Mouse (Mus musculus) fibroblast of lung, adult 2 months (primary cell): ENCODE measurements at regions not wholly inside any gene's neighbourhood (a gene's known extent, or its start where the extent isn't known, plus 50 kb on each side); places are given as distances from the start of the nearest gene placed in this dataset.

Experiments
- DNase-seq: peaks from one replicate; pipeline ENCODE4 v3.0.0-alpha.2; 2011; ENCODE audit warnings: low read depth

DNA sequence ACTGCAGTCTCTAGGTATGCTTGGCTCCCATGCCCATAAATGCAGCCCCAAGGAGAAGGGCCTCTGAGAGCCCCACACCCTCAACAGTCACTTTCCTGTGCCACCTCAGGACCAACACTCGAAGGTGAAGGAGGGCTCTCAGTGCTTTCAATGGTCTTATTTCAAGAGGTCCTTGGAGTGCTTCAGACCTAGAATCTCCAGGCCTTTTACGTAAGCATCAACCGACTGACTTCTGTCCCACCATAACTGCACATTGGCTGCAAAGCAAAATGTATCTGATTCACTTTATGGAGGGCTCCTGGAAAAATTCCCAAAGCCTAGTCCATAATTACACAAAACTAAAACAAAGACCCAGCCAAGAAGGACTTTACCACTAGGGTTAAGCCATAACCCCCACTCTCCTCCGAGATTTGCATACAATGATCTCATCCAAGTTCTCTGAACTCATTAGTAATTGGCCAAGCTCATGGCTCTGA, 605.4 kb upstream of the Nr5a2 start:
- no peak for DNase-seq

- DNase-seq: no peak
Measured at GRCm38 (mm10) chr1:137561686-137562085, 601.4 kb upstream of the Nr5a2 start.

GRCm38 (mm10) chr1:137560389-137561268, 600.4 kb upstream of the Nr5a2 start:
- DNase-seq: peak; percentile 65

GRCm38 (mm10) chr1:137549659-137550058, 589.4 kb upstream of the Nr5a2 start:
- DNase-seq: no peak

- no peak for DNase-seq
Measured at GRCm38 (mm10) chr1:137545666-137546065, 585.4 kb upstream of the Nr5a2 start.

- no peak for DNase-seq
Measured at GRCm38 (mm10) chr1:137543828-137544227, 583.6 kb upstream of the Nr5a2 start.

- no peak for DNase-seq
Measured at GRCm38 (mm10) chr1:137541453-137541852, 581.2 kb upstream of the Nr5a2 start.

DNA sequence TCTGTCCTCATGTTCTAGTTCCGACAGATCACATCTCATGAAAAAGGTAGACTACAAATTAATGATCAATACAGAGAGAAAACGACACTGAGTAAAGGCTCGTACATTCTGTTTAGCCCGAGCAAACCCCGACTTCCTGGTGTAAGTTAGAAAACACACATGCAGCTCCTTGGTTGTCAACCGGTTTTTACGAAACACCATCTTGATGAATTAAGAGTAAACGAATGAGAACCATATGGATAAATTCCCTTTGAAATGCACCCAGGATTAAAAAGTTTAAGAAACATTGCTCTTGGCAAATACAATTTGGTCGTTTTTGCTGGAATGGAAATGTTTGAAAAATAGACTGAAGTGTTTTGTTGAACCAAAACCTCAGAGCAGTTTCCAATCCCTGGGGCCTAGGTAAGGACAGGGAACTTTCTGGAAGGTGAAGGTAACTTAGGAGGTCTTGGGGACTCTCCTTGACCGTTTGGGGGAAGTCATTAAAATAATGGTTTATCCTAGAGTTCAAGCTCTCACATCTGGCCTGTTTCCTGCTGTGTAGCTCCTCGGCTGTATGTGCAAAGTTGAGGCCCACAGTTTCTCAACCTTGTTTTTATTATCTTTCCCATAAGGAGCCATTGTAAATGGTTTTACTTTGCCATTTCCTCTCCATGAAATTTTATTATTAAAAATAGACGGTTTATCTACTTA, 579.3 kb upstream of the Nr5a2 start:
- DNase-seq: no peak

DNA sequence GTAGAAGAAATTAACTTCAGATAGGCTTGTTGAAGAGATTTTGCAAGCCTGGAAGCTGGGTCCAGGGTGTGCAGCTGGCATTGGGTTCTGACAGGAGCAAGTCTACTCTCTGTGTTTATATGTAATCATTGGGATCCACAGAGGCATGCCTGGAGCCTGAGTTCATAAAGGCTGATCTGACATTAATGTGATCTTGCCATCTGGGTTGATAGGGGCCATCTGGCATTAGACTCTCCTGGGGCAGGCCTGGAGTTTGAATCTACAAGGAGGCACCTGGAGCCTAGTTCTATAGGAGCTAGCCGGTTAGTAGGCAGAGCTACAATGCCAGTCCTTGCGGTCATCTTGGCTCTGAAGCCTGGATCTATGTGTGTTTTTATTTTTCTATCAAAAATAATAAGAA, 554.5 kb upstream of the Nr5a2 start:
- DNase-seq: no peak

GRCm38 (mm10) chr1:137503704-137504422, 543.6 kb upstream of the Nr5a2 start:
- no peak for DNase-seq

DNA sequence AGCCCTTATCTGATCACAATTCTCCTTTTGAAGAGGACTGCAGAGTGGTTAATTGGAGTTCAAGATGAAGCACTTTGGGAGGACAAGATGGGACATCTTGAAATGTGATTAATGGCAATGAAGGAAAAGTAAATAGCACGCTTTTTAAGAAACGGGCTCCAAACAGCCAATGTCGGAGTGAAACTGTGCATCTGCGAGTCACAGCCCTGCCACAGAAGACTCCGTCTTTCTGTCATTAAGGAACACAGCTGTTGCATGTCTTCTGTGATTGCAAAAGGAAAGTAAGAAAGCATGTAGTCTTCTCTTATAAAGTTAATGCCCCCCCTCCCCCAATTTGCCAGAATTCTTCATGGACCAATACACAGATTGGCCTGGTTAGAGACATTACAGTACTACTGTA, 528.0 kb upstream of the Nr5a2 start:
- no peak for DNase-seq

DNA sequence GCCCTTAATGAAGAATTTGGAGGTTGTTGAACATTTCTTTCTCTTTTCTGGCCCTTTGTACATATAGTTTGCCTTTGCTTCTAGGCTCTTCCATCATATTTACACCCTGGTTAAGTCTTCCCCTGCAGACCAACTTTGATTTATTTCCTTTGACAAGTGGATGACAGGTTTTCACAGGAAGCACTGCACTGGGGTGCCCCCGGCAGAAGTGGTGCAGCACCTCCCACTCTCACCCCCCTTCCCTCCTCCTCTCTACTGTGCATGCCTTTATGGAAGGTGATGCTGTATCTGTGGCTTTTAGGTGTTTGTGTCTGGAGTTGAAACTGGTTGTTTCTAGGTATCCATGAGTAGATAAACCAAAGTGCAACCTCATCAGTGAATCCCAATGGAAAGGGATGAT, 518.2 kb upstream of the Nr5a2 start:
- DNase-seq: no peak

DNA sequence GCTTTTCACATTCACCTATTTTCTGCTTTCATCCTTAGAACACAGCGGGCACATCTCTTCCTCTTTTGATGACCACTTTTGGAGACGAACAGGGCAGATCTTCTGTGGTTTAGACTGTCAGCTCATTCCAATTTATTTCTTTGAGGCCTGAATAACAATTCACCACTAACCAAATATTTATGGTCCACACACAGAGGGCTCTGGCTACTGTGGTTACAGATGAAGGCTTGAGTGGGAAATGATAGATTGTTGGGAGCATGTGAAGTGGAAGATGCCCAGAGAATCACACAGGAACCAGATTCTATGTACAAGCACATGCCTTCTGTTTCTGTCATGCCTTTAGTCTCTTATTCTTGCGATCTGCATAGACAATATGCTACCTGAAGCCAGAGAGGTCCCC, 517.0 kb upstream of the Nr5a2 start:
- DNase-seq: no peak

DNA sequence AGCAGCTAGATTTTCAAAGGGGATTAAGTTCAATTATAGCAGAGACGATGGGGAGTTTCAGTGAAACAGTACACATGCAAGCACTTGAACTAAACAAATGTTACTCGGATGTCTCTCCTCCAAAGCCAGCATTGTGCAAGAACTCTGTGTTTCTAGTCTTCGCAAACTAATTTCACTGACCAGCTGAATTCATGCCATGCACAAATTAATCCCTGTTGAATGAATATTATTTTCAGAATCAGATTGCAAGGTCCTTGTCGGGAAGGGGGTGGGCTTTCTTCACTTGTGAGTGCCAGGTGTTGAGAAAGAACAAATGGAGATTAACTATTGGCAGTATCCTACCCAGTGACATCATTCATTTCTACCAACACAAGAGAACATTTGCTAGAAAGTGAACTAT, 514.6 kb upstream of the Nr5a2 start:
- peak; percentile 15 for DNase-seq

DNA sequence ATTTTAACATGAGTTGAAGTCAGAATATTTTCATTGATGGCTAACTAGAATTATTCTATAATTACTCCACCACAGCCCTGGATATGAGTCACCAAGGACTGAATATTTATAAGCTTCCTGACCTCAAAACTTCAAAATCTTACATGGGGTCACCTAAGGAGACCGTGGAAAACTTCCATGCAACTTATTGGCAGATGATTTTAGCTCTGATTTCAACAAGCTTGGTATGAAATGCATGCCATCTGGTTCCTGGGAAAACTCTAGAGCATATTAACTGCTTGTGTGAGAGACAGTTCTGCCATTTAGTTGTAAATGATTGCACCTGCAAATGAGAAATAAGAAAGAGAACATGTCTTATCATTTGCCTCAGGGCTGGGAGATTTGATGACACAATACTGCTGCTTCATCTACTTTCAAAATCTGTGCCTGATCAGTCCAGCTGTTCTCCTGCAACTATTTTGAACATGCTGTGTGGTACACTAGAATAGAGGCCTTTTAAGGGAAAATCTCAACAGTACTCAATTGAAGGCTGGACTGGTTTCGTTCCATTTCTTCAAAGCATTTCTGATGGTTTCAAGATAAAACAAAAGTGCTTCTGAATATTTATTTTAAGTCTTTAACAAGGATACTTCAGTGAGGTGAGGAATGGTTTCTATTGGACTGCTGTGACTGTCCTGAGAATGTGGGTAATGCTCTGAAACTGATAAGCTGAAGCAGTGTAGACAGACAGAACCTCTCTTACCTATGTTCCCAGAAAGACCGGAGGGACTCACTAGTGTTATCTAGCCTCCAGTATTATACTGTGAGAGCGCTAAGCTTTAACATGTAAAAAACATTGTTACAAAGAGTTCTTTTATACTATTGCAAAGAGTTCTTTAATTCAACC, 513.8 kb upstream of the Nr5a2 start:
- DNase-seq: peak; percentile 88

DNA sequence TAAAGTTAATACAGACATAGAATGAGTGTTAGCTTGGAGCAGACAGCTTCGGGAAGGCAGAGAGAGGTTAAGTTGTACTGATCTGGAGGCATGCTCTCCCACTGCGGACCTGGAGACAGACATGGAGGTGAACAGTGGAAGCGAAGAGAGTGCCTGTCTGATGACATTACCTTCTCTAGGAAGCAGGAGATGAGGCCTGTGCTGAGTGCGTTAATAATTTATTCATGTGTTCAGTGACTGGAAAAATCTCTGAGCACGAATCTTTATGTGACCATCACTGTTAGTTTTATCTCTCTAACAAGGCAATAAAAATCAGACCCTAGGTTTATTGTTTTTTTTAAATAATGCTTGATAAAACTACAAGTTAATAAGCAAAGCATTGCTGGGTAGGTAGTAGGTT, 504.7 kb upstream of the Nr5a2 start:
- DNase-seq: no peak

DNA sequence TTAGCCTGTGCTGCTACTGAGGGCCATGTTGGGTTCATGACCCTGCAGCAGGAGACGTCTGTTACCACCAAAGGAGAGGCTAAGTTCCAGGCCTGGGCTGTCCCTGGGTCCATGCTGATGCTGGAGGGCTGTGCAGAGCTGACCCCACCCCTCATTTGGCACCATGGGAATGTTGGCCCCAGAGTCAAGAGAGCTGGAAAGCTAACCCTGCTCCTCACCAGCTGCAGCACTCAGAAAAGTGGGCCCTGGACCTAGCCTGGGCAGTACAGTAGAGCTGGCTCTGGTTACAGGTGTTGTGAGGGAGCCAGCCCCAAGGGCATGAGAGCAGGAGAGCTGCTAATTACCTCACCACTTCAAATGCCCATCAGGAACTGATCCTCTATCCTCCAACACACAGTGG, 500.9 kb upstream of the Nr5a2 start:
- no peak for DNase-seq

- no peak for DNase-seq
Measured at GRCm38 (mm10) chr1:137453446-137454208, 493.4 kb upstream of the Nr5a2 start.

GRCm38 (mm10) chr1:137452749-137453148, 492.5 kb upstream of the Nr5a2 start:
- DNase-seq: no peak

DNA sequence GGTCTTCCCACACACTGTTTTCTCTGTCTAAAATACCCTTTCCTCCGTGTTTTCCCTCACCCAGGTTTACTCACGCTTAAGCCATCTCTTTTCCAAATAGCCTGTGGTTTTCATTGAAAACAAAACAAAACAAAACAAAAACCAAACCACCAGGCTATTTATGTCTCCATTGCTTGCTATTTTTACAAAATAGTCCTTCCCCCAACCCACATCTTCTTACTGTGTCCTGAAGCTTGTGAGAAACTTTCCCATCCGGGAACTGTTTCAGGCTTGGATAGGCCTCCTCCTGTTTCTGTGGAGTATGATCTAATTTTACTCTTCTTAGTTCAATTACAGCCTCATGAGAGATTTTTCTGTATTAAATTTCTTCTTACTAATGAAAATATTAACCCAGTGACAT, 486.2 kb upstream of the Nr5a2 start:
- DNase-seq: peak; percentile 70

GRCm38 (mm10) chr1:137428110-137428509, 467.9 kb upstream of the Nr5a2 start:
- DNase-seq: no peak
